Mouse (Mus musculus) CD8-positive naive resting alpha-beta T cell, adult 2 months (primary cell): ENCODE measurements at regions not wholly inside any gene's neighbourhood (a gene's known extent, or its start where the extent isn't known, plus 50 kb on each side); places are given as distances from the start of the nearest gene placed in this dataset.

ENCODE experiments used
- DNase-seq, 2 experiments: peaks; one replicate each; pipeline ENCODE4 v3.0.0; 2022; ENCODE audit warnings: low read depth in 2 of 2, low spot score in 2 of 2

GRCm38 (mm10) chr13:107410267-107410666, 388.3 kb upstream of the Kif2a start:
- no peak for DNase-seq

GRCm38 (mm10) chr13:107407674-107408026, 385.7 kb upstream of the Kif2a start:
- DNase-seq: no peak

GRCm38 (mm10) chr13:107406977-107407673, 385.2 kb upstream of the Kif2a start:
- DNase-seq: no peak

DNA sequence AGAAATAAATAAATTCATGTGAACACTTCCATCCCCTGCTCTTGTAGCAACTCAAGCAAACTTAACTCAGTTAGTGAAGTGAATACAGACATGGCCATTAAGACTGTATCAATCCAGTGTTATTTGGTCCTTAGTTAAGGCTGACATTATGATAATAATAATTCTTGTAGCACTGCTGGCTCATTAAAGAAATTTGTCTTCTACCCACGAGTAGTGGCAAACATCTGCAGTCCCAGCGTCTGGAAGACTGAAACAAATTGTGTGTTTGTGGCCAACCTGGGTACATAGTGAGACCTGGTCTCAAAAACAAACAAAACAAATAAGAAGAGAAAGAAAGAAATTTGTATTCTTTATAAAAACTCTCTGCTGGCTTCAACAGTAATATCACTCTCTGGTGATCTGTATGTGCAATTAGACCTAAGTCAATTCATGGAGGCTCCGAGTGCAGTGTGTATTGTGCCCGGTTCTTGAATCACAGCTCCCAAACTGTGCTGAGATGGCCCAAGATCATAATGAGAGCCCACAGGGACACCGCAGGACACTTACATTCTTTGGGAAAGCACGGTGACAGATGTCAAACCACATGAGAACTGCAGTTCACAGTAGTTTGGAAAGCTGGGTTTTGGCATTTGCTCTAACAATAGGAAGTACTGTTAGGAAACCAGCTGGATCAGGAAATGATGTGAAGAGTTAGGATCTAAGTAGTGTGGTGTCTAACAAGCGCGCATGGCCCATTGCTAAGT, 376.9 kb upstream of the Kif2a start:
- DNase-seq: no peak

GRCm38 (mm10) chr13:107396036-107396435, 374.1 kb upstream of the Kif2a start:
- no peak for DNase-seq

DNA sequence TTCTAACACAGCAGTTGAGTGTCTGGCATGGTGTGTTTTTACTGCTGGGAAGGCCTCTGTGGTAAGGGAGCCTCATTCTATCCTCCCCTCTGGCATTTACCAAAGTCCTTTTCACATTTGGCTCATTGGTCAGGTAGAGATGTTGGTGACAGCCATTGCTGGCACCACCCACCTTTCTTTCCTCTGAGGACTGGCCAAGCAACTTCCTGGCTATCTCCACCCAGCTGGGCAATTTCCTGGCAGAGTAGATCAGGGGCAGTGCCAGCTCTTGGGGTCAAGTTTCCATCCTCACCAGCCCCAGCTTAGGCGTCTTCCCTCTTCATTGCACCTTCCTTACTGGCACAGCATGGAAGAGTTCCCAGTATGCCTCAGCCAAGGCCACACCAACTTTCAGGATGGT, 372.5 kb upstream of the Kif2a start:
- DNase-seq: no peak

DNA sequence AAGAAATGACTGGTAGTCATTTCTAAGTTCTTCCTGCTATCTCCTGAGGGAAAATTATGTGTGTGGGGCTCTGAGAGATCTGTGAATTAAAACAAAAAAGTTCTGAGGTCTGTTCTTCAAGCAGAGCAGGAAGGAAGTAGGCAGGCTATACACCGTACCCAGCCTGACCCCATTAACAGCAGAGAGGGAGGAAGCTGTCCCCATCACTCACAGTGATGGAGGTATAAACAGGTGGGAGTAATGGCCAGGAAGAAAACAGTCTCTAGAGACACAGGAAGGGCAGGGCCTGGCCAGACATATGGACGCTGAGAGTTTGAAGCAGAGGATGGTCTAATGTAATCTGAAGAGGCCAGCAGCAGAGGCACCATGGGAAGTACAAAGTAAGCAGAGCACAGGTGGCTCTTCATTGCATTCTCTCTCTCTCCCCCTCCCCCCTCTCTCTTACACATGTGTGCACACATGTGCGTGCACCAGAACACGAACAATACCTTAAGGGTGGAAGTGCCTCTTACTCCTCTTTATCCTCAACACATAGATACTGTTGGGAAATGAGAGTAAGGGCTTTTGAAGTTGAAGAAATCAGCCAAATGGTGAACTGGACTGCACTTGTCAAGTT, 367.7 kb upstream of the Kif2a start:
- no peak for DNase-seq

DNA sequence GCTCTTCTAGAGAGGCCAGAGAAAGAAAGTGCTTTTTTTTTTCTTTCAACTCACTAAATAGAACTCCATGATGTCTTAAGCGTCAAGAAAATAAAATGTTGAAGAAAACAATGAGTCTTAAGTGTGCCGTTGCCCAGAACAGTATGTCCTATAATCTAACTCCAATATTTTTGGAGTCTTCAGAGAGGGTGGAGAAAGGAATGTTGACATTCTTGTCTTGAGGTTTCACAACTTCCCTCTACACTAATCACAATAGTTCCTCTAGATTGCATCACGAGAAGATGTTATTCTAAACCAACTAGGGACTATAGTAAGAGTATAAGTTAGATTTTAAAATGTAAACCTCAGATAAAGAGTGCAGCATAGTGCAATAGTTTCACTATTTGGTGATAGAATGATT, 367.1 kb upstream of the Kif2a start:
- no peak for DNase-seq

GRCm38 (mm10) chr13:107378076-107378475, 356.1 kb upstream of the Kif2a start:
- no peak for DNase-seq

DNA sequence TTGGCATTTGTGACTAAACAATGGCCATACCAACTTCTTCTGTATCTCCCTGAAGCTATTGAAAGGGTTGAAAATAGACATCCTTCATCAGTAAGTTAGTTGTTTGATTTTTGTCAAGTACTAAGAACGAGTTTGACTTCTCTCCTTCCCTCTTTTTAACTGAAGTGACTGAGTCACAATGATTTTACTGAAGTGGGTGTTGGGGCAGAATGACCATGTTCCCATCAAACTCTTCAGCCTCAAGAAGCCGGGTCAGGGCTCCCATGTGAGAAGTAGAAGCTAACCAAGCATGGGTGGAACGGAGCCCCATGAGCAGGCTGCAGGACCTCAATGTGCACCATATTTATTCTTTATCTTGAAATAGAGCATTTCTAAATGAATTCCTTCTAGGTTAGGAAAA, 350.7 kb upstream of the Kif2a start:
- no peak for DNase-seq

DNA sequence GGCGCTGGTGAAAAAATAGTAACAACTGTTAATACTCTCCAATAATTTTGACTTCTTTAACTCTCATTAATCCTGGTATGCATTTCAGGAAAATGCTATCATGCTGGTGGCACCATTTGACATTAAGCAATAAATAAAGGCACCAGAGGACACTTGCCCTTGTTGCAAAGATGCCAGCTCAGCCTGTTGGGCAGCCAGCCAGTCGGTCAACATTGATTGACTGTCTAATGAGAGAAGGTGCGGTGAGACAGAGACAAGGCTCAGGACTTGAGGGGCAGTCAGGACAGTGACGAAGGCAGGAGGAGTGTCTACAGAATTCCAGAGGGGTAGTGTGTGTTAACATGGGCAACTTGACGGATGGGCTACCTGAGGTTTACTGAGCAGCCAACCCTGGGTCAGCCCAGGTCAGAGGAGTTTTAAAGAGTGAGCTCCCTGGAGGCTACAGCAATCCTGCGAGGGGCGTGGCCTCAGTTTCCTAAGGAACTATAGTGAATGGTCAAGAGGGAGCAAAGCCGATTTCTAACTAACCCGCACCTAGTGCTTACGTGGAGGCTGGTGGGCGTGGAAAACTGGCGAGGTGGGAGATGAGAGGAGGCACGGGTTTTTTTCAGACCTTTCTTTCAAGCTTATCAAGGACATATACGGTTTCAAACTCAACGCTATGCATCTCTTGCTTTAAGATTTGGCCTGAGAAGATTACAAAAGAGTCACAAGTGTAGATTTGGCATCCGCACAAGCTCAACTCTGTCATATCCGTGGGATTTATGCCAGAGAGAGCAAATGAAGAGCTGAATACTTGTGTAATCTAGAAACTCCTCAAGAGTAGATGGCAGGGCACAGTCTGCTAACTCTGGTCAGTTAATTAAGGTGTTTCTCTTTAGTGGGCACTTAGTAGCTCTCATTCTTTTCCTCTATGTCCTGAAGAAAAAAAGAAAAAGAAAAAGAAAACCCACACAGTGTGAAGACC, 350.0 kb upstream of the Kif2a start:
- DNase-seq: no peak

DNA sequence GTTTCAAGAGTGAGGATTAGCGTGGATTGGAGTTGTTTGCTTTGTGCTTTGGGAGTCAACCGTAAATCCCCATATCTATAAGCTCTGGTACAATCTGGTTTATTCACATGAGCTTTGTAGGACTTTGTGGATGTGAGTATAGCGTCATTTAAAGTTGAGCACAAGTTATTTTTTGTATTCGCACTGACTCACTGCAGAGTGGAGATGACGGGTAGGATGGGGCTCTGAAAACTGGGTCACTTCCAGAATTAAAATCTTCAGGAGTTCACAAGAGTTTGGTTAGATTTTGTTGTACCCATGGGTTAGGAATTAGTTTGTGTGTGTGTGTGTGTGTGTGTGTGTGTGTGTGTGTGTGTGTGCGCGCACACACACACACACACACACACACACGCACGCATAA, 345.7 kb upstream of the Kif2a start:
- DNase-seq: no peak

DNA sequence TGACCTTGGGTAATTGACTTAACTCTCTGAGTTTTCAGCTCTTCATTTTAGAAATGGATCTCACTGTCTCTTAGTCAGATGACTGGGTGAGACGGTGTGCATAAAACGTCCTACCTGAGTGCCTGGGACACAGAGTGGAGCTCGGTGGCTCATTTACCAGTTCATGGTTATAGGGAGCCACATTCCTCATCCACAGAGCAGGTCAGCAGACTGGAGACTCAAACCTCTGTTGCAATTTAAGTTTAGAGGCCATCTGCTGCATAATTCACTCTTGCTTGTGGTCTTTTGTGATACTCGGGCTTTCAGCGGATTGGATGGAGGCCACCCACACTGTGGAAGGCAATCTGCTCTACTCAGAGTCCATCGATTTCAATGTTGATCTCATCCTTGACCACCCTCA, 343.8 kb upstream of the Kif2a start:
- DNase-seq: no peak

- no peak for DNase-seq
Measured at GRCm38 (mm10) chr13:107365241-107365640, 343.3 kb upstream of the Kif2a start.

DNA sequence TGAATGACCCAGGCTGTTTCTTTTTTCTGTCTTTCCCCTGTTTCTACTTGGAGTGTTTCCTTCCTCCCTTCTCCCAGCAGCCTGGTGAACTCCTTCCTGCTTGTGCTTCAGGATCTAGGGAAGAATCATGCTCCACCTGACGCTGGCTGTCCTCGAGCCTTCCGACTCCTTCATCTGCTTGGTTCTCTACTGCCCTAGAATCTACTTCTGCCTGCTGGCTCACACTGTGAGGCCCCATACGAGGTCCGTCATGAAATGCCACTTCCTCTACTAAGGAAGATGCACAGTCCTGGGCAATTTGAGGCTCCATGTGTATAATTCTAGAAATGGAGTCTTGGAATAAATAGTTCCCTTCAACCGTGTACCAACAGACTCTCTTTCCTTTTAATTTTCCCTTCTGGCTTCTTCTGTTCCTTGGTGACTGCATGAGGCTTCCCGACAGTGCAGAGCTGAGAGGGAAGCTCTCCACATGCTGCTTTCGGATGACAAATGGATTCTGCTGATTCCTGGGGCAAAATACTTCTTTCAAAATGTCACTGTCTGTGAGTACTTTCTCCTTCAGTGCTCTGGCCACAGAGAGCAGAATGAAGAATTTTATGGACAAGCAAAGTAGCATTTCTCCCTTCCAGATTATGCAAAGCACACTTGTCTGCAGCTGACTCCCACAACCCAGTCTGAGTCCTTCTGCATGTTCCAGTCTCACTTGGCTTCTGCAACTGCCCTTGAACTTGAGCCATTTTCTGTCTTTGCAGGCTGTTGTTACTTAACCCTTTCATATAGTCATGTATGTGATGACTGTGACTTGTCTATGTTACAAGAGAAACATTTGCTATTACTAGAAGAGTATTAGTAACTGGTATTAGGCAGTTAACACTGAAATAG, 341.1 kb upstream of the Kif2a start:
- no peak for DNase-seq

DNA sequence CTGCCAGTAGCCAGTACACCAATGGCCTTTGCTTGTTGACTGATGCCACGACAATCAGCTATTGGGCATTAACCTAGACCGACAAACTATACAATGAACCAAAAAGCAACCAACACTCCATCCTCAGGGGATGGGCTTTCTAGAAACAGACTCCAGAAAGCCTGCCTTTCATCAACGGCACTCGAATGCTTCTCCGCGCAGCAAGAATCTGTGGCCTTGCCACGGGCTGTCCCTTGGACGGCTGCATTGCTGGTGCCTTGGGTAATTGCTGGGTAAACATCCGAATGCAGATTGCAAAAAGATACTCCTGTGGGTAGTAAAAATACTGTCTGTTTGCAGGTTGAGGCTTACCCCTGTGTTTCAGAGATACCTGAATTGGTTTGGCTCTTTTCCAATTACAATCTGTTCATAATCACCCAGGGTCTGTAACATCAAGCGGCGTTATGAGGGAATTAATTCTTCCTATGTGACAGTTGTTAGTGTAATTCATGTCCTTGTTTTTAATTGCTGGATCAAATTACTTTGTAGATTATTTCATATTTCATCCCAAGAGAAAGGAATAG, 319.0 kb upstream of the Kif2a start:
- DNase-seq: no peak

DNA sequence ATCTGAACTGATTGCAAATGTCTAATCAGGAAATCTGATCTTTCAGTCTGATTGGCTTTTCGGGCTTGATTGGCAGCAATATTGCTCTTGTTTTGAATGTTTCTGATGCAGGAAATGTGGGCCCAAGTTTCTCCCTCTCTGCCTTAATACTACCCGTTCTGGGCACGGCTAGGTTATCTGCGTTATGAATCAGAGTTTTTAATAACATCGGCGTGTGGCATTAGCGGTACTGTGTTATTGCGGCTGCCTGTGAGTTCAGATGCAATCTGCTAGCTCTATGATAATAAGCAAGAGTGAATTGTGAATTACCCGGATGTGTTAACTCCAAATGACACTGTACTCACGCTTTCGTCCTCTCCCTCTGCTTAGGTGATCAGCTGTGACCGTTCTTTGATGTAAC, 316.2 kb upstream of the Kif2a start:
- DNase-seq: no peak

- no peak for DNase-seq
Measured at GRCm38 (mm10) chr13:107337111-107337510, 315.2 kb upstream of the Kif2a start.

DNA sequence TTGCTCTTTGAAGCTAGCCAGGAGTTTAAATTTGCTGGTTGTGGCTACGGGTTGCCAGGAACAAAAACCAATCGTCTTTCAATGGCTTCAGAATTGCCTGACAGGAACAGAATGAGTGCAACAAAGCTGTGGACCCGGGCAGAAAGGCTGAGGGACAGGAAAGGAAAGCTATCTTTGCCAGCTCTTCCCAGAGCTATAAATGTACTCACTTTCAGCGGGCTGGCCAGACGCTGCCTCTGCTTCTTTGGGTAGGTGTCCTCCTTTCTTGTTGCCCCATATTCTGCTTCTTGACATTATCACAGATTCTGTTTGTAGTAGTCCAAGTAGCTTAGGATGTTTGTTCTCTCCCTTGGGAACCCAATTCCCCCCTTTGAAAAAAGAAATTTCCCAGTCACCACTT, 307.4 kb upstream of the Kif2a start:
- DNase-seq: no peak
